Mouse (Mus musculus): ENCODE results near the gene Gorab.

The Gorab gene

GRCm38 (mm10) chr1:163403498-163404126 lies at the start of gene Gorab:
Gene Gorab, minus strand, starts transcription at chr1:163403669.
- peak; percentile 97 for DNase-seq

GRCm38 (mm10) chr1:163443832-163444231 lies 40.4 kb upstream of the Gorab start:
- peak; percentile 54 for DNase-seq

DNA sequence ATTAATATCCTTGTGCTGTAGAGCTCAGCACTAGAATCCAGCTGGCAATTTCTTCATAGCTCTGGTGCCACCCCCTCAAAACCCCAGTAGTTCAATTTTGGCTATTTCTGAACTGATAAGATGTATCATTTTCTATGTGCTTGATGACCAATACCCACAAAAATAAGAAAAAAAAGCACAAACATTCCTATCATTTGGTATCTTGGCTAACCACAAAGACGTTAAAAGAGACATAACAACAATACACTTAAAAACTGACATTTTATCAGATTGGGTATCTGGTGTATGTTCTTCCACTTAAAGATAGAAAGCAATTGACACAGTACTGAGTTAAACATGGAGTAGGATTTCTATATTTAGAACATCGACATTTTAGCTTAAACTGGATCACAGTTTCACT lies 35.5 kb upstream of the Gorab start:
- DNase-seq, result no peak

DNA sequence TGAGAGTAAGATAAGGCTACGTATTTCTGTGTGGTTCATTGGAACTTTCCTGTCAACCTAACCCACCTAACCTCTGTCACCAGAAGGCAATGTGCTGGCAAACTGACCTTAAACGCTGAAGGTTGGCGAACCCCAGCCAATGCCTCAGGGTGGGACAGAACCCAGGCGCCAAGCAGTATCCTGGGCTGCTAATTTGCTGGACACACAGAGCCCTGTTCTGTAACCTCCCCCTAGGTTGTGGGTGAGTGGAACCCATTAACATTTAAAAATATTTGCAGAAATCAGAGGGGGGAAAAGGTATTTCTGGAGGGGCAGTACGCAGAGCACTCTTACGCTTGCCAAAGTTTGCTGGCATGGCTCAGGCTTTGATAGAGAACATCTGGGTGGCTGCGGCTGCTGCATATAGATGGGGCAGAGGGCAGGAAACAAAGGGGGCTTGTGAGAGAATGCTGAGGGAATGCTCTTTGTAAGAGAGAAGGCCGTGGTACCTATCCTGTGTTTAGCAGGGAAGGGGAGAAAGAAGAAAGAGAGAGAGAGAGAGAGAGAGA lies 20.1 kb upstream of the Gorab start:
- DNase-seq, result no peak

DNA sequence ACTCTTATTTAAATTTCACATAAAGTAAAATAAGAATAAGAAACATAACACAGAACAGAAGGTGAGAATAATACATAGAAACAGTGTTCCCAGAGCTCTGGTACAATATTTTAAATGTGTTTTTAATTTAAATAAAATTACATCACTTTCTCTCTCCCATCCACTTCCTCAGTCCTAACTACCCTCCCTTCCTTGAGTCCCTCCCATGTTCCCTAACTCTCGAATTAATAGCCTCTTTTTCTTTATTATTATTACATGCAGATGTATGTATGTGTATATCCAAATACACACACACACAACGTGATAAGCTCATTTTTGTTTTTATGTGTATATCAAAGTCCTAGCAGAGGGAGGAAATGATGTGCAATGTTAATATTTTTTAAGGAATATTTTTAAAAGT lies 13.7 kb upstream of the Gorab start:
- DNase-seq, result no peak

DNA sequence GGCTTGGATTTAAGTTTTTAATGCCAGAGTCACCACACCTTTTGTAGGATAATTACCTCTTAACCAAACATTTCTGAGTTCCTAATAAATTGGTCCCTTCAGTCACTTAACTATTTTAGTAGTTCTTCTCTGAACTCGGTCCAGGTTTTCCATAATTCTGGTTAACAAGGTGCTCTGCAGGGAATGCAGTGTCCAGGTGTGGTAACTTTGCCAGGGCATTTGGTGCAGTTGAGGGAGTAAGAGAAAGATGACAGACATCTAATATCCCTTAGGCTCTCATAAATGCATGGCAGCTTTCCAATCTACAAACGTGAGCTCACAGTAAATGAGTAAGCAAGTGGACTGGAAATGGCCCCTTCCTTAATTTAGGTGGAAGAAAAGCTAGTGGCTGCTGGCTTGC lies 10.7 kb upstream of the Gorab start:
- DNase-seq, result no peak

GRCm38 (mm10) chr1:163406203-163406602 lies 2.7 kb upstream of the Gorab start:
- DNase-seq, result no peak

- no peak for DNase-seq
Measured at GRCm38 (mm10) chr1:163391321-163391720, 12.1 kb downstream of the Gorab start.

DNA sequence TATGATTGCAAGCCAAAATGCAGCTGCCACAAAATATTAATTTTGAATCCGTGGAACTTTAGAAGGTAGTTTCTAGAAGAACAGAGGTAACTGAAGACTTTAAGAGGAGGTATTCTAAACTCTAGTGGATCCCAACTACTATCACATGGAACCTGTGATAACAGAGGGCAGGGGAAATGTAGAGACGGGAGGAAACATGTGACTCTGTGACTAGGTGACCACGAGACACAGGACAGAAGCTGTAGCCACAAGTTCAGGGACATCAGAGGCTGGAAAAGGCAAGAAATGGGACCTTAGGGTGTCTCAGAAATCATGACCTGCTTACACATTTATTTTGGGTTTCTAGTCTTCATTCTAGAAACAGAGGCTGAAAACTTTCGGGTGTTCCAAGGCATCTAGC lies 13.4 kb downstream of the Gorab start:
- no peak for DNase-seq

GRCm38 (mm10) chr1:163386196-163386595 lies 17.3 kb downstream of the Gorab start:
- no peak for DNase-seq

DNA sequence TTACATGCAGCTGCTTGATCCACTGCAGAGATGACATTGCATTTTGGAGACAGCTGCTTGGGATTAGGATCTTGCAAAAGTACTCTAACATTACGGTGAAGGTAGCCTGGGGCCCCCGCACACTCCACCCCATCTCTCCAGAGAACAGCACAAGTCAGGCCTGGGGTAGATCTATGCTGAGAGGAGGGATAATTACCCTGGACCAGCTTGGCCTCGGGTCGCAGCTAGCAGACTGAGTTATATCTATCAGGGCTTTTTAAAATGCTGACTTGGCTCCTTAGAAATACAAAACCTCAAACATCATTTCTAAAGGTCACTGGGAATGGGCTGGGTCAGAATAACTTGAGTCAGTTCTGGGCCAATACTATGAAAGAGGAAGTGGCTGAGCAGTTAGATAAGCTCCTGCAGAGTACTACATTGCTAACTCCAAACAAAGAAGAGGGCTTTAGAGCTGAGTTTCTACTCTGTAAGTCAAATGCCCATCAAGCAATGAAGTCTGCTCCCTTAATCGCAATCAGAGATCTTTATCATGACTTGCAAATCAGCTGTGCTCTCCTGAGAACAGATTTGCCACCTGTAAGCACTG lies 19.9 kb downstream of the Gorab start:
- peak; percentile 21 for DNase-seq

DNA sequence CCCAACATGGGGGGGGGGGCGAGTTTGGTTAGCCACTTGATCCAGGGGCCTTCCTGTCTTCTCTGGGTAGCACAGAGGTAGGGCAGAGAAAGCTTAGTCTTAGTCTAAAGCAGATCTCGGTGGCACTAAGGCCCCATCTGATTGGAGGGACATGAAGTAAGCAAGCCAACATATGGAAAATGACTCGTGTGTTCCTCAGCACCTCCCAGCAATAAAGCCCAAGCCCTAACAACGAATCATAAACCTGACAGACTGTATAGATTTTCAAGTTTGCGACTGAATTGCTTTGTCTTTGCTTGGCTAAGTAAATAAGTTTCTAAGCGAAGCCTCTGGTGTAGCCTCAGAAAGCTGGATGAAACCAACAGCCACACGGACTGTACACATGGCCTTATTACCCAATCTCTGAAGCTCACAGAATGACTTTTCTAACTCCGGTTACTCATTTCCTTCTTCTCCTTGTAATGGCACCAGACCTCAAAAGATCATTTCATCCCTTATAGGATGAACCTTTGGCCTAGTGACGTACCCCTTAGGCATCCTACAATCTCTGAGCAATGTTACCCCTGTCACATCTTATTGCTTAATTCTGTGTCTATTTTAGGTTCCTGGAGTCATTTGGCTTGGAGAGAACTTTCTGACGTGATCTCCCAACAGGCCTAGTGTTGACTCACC lies 21.3 kb downstream of the Gorab start:
- no peak for DNase-seq

GRCm38 (mm10) chr1:163380591-163380990 lies 22.9 kb downstream of the Gorab start:
- no peak for DNase-seq

GRCm38 (mm10) chr1:163380072-163380471 lies 23.4 kb downstream of the Gorab start:
- peak; percentile 35 for DNase-seq

DNA sequence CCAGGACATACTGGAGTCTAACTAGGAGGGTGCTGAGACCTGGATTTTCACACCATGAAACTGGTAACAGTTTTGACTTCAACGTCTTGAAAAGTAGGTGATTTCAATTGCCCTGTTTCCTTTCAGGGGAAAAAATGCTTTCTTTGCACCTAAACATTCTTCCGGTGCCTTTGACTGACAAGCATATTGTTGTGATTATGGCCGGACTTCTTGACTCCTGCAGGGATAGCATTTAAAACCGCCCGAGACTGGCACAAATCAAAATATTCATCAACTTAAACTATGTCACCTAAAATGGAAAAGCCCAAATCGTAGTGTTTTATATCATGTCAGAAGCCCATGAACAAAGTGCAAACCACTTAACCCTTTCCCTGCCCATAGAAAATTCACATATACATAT lies 25.5 kb downstream of the Gorab start:
- DNase-seq, result no peak

- DNase-seq, result peak; percentile 52
Measured at GRCm38 (mm10) chr1:163376818-163377581, 26.5 kb downstream of the Gorab start.

DNA sequence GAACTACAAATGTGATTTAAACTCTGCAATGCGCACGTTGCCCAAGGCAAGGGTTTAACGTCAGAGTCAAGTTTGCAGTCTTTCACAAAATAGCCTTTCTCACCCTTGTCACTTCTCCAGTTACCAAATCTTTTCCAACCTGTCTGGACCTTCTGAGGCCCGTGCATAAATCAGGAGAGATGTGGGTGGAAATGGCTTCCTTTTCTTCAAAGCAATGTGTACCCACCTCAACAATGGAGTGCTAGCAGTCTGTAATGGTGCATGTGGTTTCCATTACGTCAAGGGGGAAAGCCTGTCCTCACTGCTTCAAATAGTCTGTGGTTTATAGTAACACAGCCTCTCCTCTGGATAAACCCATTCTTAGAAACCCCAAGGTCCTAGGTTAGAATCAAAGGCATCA lies 29.0 kb downstream of the Gorab start:
- DNase-seq, result no peak

DNA sequence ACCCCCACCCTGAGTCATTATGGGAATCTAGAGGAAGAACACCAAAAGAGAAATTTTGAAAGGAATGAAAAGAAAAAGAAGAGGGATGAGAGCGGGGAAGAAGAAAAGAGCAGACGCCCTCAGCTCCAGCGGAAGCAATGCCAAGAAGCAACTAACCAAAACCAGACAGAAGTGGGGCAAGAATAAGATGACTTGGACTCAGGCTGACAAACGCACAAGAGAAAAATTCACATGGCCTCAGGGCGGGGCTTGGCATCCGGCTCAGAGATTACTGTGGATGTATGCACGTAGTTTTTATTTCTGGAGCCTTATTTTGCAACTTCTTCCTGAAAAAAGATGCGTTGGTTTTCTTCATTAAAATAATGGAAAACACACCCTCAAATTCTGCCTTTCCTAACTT lies 41.3 kb downstream of the Gorab start:
- DNase-seq, result peak; percentile 13

GRCm38 (mm10) chr1:163361376-163361775 lies 42.1 kb downstream of the Gorab start:
- no peak for DNase-seq

DNA sequence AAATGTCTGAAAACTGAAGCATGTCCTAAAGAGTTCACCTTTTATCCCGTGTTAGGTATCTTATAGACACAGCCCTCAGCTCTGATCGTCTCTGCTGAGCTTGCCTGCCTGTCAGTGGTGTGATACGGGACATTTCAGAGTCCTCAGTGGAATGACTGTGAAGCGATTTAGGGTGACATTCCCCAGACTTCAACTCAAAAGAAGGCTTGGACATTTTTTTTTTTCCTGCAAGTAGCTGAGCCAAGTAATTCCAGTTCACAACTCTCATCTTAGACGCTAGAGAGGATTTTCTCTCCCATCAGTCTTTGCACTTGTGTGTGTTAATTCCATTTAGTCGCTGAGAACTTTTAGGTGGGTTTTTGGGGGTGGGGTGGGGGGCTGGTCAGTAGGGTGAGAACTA lies 42.7 kb downstream of the Gorab start:
- no peak for DNase-seq

GRCm38 (mm10) chr1:163359521-163359920 lies 43.9 kb downstream of the Gorab start:
- no peak for DNase-seq

DNA sequence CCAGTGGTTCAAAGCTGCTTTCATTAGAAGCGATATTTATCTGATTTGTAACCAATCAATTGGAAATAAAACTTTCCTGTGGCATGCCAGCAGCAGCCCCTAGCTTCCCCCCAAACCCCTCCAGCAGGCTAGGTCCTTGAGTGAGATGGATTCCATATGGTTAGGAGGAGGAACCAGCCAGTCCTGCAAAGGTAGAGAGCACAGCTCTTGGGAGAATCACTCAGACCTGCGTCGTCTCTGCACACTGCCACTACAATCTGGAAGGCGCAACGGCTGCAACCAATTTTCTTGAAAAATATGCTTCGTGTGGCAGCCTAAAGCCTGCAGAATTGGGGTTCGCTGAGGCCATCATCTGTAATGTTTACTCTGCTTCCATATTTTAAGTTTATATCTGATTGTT lies 45.3 kb downstream of the Gorab start:
- no peak for DNase-seq

GRCm38 (mm10) chr1:163357733-163358132 lies 45.7 kb downstream of the Gorab start:
- DNase-seq, result no peak
